Mouse (Mus musculus): Measurements from ENCODE around the gene Lbhd2.

The Lbhd2 gene

GRCm38 (mm10) chr12:111430868-111431817 is 24.5 kb downstream of the Lbhd2 start:
- in situ Hi-C loops (cut with MboI, MseI): no loop called here

- in situ Hi-C loops (cut with MboI, MseI): no loop called here
Observed at GRCm38 (mm10) chr12:111432097-111432496, 25.5 kb downstream of the Lbhd2 start.

- in situ Hi-C loops (cut with MboI, MseI): no loop called here
Observed at GRCm38 (mm10) chr12:111432751-111433331, 26.2 kb downstream of the Lbhd2 start.

- in situ Hi-C loops (cut with MboI, MseI): no loop called here
Observed at GRCm38 (mm10) chr12:111434164-111434744, 27.6 kb downstream of the Lbhd2 start.

GRCm38 (mm10) chr12:111434745-111435327 is 28.2 kb downstream of the Lbhd2 start:
- in situ Hi-C loops (cut with MboI, MseI): no loop called here

- in situ Hi-C loops (cut with MboI, MseI): no loop called here
Observed at GRCm38 (mm10) chr12:111436170-111436569, 29.6 kb downstream of the Lbhd2 start.

GRCm38 (mm10) chr12:111436640-111437039 is 30.0 kb downstream of the Lbhd2 start:
- in situ Hi-C loops (cut with MboI, MseI): no loop called here

- in situ Hi-C loops (cut with MboI, MseI): no loop called here
Observed at GRCm38 (mm10) chr12:111437222-111437900, 30.8 kb downstream of the Lbhd2 start.

- in situ Hi-C loops (cut with MboI, MseI): no loop called here
Observed at GRCm38 (mm10) chr12:111438850-111439249, 32.2 kb downstream of the Lbhd2 start.

GRCm38 (mm10) chr12:111440701-111441373 is 34.2 kb downstream of the Lbhd2 start:
- in situ Hi-C loops (cut with MboI, MseI): loop anchor here (10.0 kb wide), 1 partner anchor 1474 kb away; no protein-coding TSS in a partner anchor

- in situ Hi-C loops (cut with MboI, MseI): loop anchor here (10.0 kb wide), 1 partner anchor 1473 kb away; no protein-coding TSS in a partner anchor
Observed at GRCm38 (mm10) chr12:111441523-111441922, 34.9 kb downstream of the Lbhd2 start.

GRCm38 (mm10) chr12:111442309-111443010 is 35.9 kb downstream of the Lbhd2 start, which contains the start of gene Tnfaip2:
TSS of gene Tnfaip2 (plus strand) at chr12:111442469.
- in situ Hi-C loops (cut with MboI, MseI): loop anchor here (10.0 kb wide), 1 partner anchor 1472 kb away; no protein-coding TSS in a partner anchor

GRCm38 (mm10) chr12:111443011-111443870 is 36.6 kb downstream of the Lbhd2 start:
- in situ Hi-C loops (cut with MboI, MseI): loop anchor here (10.0 kb wide), 1 partner anchor 1472 kb away; no protein-coding TSS in a partner anchor

- in situ Hi-C loops (cut with MboI, MseI): loop anchor here (10.0 kb wide), 1 partner anchor 1471 kb away; no protein-coding TSS in a partner anchor
Observed at GRCm38 (mm10) chr12:111443921-111444831, 37.6 kb downstream of the Lbhd2 start.

GRCm38 (mm10) chr12:111445161-111445889 is 38.7 kb downstream of the Lbhd2 start:
- in situ Hi-C loops (cut with MboI, MseI): loop anchor here (10.0 kb wide), 1 partner anchor 1469 kb away; no protein-coding TSS in a partner anchor

GRCm38 (mm10) chr12:111445890-111446613 is 39.4 kb downstream of the Lbhd2 start:
- in situ Hi-C loops (cut with MboI, MseI): loop anchor here (10.0 kb wide), 1 partner anchor 1469 kb away; no protein-coding TSS in a partner anchor

All from T-helper 2 cell (primary cell).